Mouse (Mus musculus): Measurements from ENCODE around the gene Dnaic1. TPM values are rescaled to one million over a fixed set of nuclear protein-coding genes. Genes with fewer than 3 reads are reported as not detected.
A peak's percentile ranks its signal among the peaks of the same experiment; 100 is the strongest.

The Dnaic1 gene
- total RNA-seq, 2 experiments from 2014 or later, result not detected

DNA sequence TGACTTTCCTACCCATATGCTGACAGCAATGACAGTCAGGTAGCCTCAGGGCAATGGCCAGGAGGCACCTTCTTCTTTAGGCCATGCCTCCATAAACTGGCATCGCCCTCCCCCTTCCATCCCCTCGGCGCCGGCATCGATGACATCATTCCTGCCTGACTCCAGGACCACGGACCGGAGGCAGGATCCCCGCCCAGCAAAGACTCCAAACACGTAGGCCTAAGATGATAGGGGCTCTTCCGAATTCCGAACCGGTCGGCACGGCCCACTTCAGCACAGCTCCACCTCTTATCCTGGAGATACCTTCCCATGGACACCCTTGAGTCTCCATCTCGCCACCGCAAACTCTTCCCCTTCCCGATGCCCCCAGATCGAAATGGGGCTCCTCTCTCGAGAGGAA is 1.3 kb upstream of the Dnaic1 start:
- ATAC-seq (replicated peaks; ENCODE audit: low FRiP score, low TSS enrichment, poor library complexity, severe bottlenecking), result no peak

- ATAC-seq (replicated peaks; ENCODE audit: low FRiP score, low TSS enrichment, poor library complexity, severe bottlenecking), result no peak
Observed at GRCm38 (mm10) chr4:41568682-41569410, 729 bp upstream of the Dnaic1 start.

DNA sequence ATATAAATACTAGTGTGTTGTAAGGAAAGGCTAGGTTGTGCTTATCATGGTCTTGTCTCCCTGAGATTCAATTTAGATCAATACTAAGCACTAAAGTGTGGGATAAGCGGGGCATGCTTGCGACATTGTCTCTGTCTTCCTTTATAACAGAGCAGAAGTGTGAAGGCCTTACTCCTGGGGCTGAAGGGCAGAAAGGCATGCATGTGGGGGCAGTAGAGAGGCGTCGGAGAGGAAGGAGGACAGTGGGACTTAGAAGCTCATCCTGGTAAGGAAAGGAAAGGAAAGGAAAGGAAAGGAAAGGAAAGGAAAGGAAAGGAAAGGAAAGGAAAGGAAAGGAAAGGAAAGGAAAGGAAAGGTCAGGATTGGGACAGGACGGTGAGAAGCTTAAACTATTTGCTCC is 1.9 kb downstream of the Dnaic1 start:
- ATAC-seq (replicated peaks; ENCODE audit: low FRiP score, low TSS enrichment, poor library complexity, severe bottlenecking), result no peak

GRCm38 (mm10) chr4:41573492-41573891 is 3.9 kb downstream of the Dnaic1 start:
- no peak for ATAC-seq (replicated peaks; ENCODE audit: low FRiP score, low TSS enrichment, poor library complexity, severe bottlenecking)

GRCm38 (mm10) chr4:41575914-41576313 is 6.3 kb downstream of the Dnaic1 start:
- no peak for ATAC-seq (replicated peaks; ENCODE audit: low FRiP score, low TSS enrichment, poor library complexity, severe bottlenecking)

GRCm38 (mm10) chr4:41583353-41583752 is 13.8 kb downstream of the Dnaic1 start:
- no peak for ATAC-seq (replicated peaks; ENCODE audit: low FRiP score, low TSS enrichment, poor library complexity, severe bottlenecking)

- no peak for ATAC-seq (replicated peaks; ENCODE audit: low FRiP score, low TSS enrichment, poor library complexity, severe bottlenecking)
Observed at GRCm38 (mm10) chr4:41602818-41603217, 33.2 kb downstream of the Dnaic1 start.

- ATAC-seq (replicated peaks; ENCODE audit: low FRiP score, low TSS enrichment, poor library complexity, severe bottlenecking), result no peak
Observed at GRCm38 (mm10) chr4:41604476-41605396, 35.2 kb downstream of the Dnaic1 start.

DNA sequence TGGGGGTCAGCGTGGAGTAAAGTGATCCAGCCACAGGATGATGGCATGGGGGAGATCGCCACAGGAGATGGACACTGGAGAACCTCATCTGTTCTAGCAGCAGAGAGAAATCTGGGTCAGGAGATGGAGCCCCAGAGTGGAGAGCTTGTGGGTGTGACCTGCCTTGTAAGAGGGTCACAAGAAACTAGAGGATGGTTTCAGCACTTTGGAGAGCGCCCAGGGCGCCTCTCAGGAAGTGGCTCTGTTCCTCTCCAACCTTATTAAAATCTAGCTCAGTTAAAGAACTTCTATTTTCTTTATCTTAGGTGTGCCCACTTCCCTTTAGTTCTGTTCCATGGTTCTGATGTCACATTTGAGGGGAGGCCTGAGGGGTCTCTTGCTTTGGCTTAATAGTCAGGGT is 37.2 kb downstream of the Dnaic1 start:
- peak; percentile 70 for ATAC-seq (replicated peaks; ENCODE audit: low FRiP score, low TSS enrichment, poor library complexity, severe bottlenecking)

GRCm38 (mm10) chr4:41609681-41610593 is 40.4 kb downstream of the Dnaic1 start:
- 0 out of 2 replicates have a peak, but pooled peaks have one; percentile 32 for ATAC-seq (replicated peaks; ENCODE audit: low FRiP score, low TSS enrichment, poor library complexity, severe bottlenecking)

- ATAC-seq (replicated peaks; ENCODE audit: low FRiP score, low TSS enrichment, poor library complexity, severe bottlenecking), result no peak
Observed at GRCm38 (mm10) chr4:41610594-41610980, 41.0 kb downstream of the Dnaic1 start.

GRCm38 (mm10) chr4:41612166-41612565 is 42.6 kb downstream of the Dnaic1 start:
- no peak for ATAC-seq (replicated peaks; ENCODE audit: low FRiP score, low TSS enrichment, poor library complexity, severe bottlenecking)

- ATAC-seq (replicated peaks; ENCODE audit: low FRiP score, low TSS enrichment, poor library complexity, severe bottlenecking), result peak; percentile 63; the same call in 1 of the 2 replicates
Observed at GRCm38 (mm10) chr4:41614156-41614555, 44.6 kb downstream of the Dnaic1 start.

DNA sequence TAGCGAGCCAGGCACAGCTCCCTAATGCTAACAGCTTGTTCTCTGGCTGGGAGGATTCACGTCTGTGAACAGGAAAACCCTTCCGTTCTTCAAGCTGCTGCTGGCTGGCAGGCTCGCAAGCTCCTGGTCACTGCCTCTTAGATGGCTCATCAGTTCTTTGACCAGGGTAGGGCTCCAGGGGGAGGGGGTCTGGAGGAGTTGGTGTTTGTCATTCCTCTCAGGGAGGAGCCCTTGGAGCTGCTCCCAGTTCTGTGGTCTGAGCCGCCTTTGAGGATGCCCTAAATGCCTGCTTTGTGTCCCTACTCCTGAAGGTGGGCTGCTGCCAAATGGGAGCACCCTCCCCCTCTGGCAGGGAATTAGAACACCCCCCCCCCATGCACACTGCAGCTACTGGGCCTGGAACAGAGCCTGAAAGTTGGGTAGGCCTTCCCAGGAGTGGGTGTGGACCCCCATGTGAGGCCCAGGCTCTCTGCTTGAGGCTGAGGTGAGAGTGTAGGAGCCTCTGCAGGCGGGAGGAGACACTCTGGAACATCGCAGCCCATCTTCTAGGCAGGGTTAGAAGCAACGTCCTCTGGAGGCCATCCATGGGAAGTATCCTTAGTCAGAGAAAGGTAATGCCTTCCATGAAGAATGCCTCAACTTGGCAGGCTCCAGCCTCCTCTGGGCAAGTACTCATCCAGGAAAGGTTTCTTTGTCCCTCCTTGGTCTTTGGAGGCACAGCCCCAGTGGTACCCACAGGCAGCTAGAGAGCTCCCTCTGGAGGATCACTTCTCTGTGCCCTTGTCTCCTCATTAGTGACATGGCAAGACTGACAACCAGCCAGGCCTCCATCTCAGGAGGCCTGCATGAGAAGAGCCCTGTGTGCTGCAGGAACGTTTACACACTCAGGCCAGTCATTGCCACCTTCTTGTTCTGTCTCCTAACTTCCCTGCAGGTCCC is 46.4 kb downstream of the Dnaic1 start:
- ATAC-seq (replicated peaks; ENCODE audit: low FRiP score, low TSS enrichment, poor library complexity, severe bottlenecking), result no peak

DNA sequence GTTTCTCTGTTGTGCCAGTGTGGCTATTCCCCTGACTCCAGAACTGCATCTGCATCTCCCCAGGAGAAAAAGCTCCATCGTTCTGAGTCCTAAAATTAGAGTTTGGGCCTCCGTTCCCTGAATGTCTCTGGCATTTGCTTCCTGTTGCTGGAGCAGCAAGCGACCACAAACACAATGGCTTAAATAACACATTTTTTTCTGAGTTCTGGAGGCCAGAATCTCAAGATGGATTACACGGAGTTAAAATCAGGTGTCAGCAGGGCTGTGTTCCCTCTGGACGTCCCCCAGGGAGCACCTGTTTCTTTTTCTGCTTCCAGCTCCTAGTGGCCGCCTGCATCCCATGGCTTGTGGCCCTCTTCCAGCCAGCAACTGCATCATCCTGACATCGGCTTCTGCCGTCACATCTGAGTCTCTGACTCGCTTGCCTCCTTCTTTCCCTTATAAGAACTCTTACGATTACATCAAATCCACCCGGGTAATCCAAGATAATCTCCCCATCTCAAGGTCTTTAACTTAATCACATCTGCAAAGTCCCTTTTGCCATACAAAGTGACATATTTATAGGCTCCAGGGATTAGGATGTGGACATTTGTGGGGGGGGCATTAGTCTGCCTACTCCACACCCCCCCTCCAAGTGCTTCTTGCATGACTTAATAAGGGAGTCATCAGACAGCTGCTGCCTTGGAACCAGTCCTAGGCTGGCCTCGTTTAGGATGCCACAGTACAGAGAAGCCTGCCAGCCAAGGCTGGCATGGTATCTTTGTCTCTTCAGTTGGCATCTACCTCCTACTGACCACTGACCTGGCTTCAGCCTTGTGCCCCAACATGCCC is 49.6 kb downstream of the Dnaic1 start:
- no peak for ATAC-seq (replicated peaks; ENCODE audit: low FRiP score, low TSS enrichment, poor library complexity, severe bottlenecking)

GRCm38 (mm10) chr4:41622071-41622470 is 52.5 kb downstream of the Dnaic1 start:
- no peak for ATAC-seq (replicated peaks; ENCODE audit: low FRiP score, low TSS enrichment, poor library complexity, severe bottlenecking)

- no peak for ATAC-seq (replicated peaks; ENCODE audit: low FRiP score, low TSS enrichment, poor library complexity, severe bottlenecking)
Observed at GRCm38 (mm10) chr4:41628202-41628927, 58.8 kb downstream of the Dnaic1 start.

All from megakaryocyte-erythroid progenitor cell, adult 5-6 weeks (primary cell).